Mouse (Mus musculus): Measurements from ENCODE around the gene Samd1. TPM values are rescaled to one million over a fixed set of nuclear protein-coding genes. Genes with fewer than 3 reads are reported as not detected.
A peak's percentile ranks its signal among the peaks of the same experiment; 100 is the strongest.

Gene Samd1
- total and polyA plus RNA-seq, 2 experiments from 2014 or later: 5.7 to 96.8 TPM

DNA sequence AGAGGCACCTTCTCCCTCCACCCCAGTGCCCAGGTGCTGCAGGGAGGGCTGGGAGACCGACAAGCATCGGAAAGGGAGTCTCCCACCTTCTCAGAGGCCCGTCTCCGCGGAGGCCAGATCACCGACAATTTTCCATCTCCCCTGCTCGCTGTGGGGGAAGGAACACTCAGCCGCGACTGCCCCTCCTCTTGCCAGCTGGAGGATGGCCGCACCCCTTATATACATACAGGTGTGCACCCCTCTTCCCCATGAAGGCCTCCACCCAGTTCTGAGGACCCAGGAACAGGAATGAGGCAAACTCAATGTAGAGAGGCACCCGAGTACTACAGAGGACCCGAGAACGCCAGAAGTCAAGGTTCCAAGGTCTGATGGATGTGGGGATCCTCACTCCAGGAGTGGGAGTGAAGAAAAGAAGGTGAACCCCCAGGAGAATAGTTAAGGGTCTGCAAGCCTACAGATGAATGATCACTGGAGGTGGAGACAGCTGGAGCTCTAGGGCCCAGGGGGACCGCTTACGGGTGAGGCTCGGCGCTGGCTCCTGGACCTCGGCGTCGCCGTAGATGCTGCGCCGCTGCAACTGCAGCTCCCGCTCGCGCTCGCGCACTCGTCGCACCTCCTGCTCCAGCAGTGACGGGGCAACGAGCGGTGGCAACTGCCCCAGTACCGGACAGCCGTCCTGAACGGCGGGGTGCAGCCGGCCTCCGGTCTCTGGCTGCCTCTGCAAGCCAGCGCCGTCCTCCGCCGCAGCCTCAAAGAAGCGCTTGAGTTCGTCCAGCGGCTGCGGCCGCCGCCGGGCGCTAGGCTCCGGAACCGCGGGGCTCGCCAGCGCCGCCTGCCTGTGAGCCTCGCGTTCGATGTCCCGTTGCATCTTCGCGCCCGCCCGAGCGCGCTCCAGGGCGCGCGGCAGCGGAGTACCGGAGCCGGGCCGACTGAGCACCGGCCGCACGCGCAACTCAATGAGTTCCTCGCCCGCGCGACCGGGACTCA is 13.4 kb downstream of the Samd1 start:
- Histone ChIP-seq H3K4me2 (ENCODE audit: low read depth, low read length) (peak overlapping the region; percentile 94), H3K27me3 (ENCODE audit: insufficient read depth, low read length) (peaks cover 24% of the 10 kb centered on the region), H3K9ac (replicated peaks; ENCODE audit: low read length) (peak overlapping the region; percentile 52), H3K4me1 (ENCODE audit: insufficient read depth, low read length) (peaks cover 17% of the 10 kb centered on the region), H3K9me3 (ENCODE audit: low read length) (no peaks in the 10 kb centered on the region), H3K4me3 (ENCODE audit: low read length) (peak overlapping the region; percentile 55), H3K36me3 (ENCODE audit: insufficient read depth, low read length) (no peaks in the 10 kb centered on the region), H3K27ac (no peak overlapping the region)
- DNase-seq (ENCODE audit: low spot score): peak; percentile 87
- TF ChIP-seq CTCF (IDR thresholded peaks at IDR 0.05; ENCODE audit: low read depth): peak; percentile 33; the same call in 1 of the 2 replicates
- ATAC-seq: peak; percentile 69; the same call in 1 of the 2 replicates
- WGBS: 3% methylated on average over 59 of the region's 83 CpGs

DNA sequence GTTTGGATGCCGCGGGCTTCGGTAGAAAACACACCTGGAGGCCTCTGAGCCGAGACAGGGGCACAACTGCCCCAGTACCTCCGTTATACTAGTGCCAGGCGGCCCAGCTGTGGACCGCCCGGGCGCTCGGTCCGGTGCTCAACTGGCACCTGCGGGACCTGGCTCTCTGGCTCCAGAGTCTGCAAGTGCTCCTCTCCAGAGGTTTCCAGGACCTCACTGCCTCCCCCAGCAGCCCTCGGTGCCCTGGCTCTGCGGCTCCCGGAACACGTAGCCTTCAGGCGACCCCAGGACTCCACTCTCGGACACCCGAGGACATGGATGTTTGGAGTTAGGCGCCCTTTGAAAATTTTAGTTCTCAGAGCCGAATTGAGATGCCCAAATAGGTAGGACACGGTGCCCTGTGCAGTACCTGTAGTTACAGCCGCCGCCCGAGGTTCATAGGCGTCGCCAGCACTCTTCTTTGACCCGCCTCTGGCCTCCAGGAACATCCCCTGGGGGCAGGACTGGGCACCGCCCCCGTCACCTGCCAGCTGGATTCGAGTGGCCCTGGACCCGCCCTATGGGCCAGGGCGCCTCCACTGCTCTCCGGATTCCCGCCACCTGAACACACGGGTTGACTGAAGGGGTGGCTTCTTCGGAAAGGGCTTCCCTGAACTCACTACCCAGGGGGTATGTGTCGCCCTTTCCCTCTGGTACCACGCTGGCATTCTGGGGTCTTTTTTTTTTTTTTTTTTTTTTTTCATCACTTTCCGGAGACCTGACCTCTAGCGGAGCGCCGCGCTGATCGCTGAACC is 14.4 kb downstream of the Samd1 start, which contains the start of gene 2210011C24Rik:
2210011C24Rik (minus strand) TSS at position 467 of the 794 bp plus-strand sequence.
- Histone ChIP-seq H3K9ac (replicated peaks; ENCODE audit: low read length) (peak within 1 kb of the TSS; percentile 52), H3K27me3 (ENCODE audit: insufficient read depth, low read length) (peaks cover 24% of the 10 kb centered on the region), H3K9me3 (ENCODE audit: low read length) (no peaks in the 10 kb centered on the region), H3K27ac (no peak within 1 kb of the TSS), H3K4me2 (ENCODE audit: low read depth, low read length) (peak within 1 kb of the TSS; percentile 94), H3K4me3 (ENCODE audit: low read length) (peak within 1 kb of the TSS; percentile 55), H3K36me3 (ENCODE audit: insufficient read depth, low read length) (no peaks in the 10 kb centered on the region), H3K4me1 (ENCODE audit: insufficient read depth, low read length) (peaks cover 17% of the 10 kb centered on the region)
- no peak for TF ChIP-seq CTCF (IDR thresholded peaks at IDR 0.05; ENCODE audit: low read depth)
- DNase-seq (ENCODE audit: low spot score): no peak
- peak; percentile 22; the same call in 1 of the 2 replicates for ATAC-seq
- WGBS: under 1% methylated on average over 45 of the region's 45 CpGs

- ATAC-seq (peak; percentile 54; the same call in 1 of the 2 replicates), DNase-seq (ENCODE audit: low spot score) (no peak)
- H3K27me3 ChIP-seq (ENCODE audit: insufficient read depth, low read length): peaks cover 24% of the 10 kb centered on the region
- TF ChIP-seq CTCF (IDR thresholded peaks at IDR 0.05; ENCODE audit: low read depth): no peak
- H3K4me3 ChIP-seq (ENCODE audit: low read length): peak overlapping the region; percentile 55
- no peaks in the 10 kb centered on the region for H3K36me3 ChIP-seq (ENCODE audit: insufficient read depth, low read length)
- no peak overlapping the region for H3K27ac ChIP-seq
- WGBS: 10% methylated on average over 35 of the region's 35 CpGs
- H3K4me2 ChIP-seq (ENCODE audit: low read depth, low read length): peak overlapping the region; percentile 94
- H3K9me3 ChIP-seq (ENCODE audit: low read length): no peaks in the 10 kb centered on the region
- 0 out of 2 replicates have a peak overlapping the region, but pooled peaks have one; percentile 10 for H3K9ac ChIP-seq (replicated peaks; ENCODE audit: low read length)
- peaks cover 17% of the 10 kb centered on the region for H3K4me1 ChIP-seq (ENCODE audit: insufficient read depth, low read length)
These were observed 15.2 kb downstream of the Samd1 start for GRCm38 (mm10) chr8:84012499-84013165.

DNA sequence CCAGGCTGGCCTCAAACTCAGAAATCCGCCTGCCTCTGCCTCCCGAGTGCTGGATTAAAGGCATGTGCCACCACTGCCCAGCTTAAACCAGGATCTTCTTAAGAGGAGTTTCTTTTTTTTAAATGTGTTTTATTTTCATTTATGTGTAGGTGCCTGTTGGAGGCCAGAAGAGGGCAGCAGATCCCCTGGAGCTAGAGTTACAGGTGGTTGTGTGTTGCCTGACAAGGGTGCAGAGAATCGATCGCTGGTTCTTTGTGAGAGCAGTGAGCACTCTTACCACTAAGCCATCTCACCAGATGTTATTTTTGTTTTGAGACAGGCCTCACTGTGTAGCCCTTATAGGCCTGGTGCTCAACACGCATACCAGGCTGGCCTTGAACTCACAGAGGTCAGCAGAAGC is 18.4 kb downstream of the Samd1 start:
- no peaks in the 10 kb centered on the region for H3K36me3 ChIP-seq (ENCODE audit: insufficient read depth, low read length)
- TF ChIP-seq CTCF (IDR thresholded peaks at IDR 0.05; ENCODE audit: low read depth): no peak
- 96% methylated on average over 5 of the region's 5 CpGs for WGBS
- peaks cover 14% of the 10 kb centered on the region for H3K4me1 ChIP-seq (ENCODE audit: insufficient read depth, low read length)
- H3K9me3 ChIP-seq (ENCODE audit: low read length): no peaks in the 10 kb centered on the region
- ATAC-seq (no peak), DNase-seq (ENCODE audit: low spot score) (no peak)
- H3K4me2 ChIP-seq (ENCODE audit: low read depth, low read length): no peak overlapping the region
- no peak overlapping the region for H3K9ac ChIP-seq (replicated peaks; ENCODE audit: low read length)
- peaks cover 17% of the 10 kb centered on the region for H3K27me3 ChIP-seq (ENCODE audit: insufficient read depth, low read length)
- no peak overlapping the region for H3K27ac ChIP-seq
- no peak overlapping the region for H3K4me3 ChIP-seq (ENCODE audit: low read length)

DNA sequence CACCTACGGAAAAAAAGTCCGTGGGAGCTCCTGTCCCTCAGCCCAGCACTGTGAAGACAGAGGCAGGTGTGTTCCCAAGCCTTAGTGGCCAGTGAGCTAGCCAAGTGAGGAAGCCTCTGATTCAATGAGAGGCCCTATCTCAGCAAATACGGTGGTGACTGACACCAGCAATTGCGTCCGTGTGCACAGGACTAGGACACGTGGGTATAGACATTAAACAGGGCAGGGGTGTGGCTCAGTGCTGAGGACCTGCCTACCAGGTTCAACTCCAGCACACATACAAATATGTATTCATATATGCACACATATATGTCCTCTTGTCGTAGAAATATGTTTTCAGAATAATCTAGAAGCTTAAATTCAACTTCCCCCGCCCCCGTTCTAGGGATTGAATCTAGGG is 22.3 kb downstream of the Samd1 start:
- no peak overlapping the region for H3K9ac ChIP-seq (replicated peaks; ENCODE audit: low read length)
- H3K4me1 ChIP-seq (ENCODE audit: insufficient read depth, low read length): no peaks in the 10 kb centered on the region
- ATAC-seq (no peak), DNase-seq (ENCODE audit: low spot score) (no peak)
- no peak overlapping the region for H3K4me3 ChIP-seq (ENCODE audit: low read length)
- H3K27me3 ChIP-seq (ENCODE audit: insufficient read depth, low read length): no peaks in the 10 kb centered on the region
- 85% methylated on average over 9 of the region's 9 CpGs for WGBS
- no peak for TF ChIP-seq CTCF (IDR thresholded peaks at IDR 0.05; ENCODE audit: low read depth)
- H3K36me3 ChIP-seq (ENCODE audit: insufficient read depth, low read length): no peaks in the 10 kb centered on the region
- H3K27ac ChIP-seq: no peak overlapping the region
- H3K9me3 ChIP-seq (ENCODE audit: low read length): no peaks in the 10 kb centered on the region
- no peak overlapping the region for H3K4me2 ChIP-seq (ENCODE audit: low read depth, low read length)

- Histone ChIP-seq H3K9ac (replicated peaks; ENCODE audit: low read length) (no peak within 1 kb of the TSS), H3K36me3 (ENCODE audit: insufficient read depth, low read length) (no peaks in the 10 kb centered on the region), H3K4me3 (ENCODE audit: low read length) (no peak within 1 kb of the TSS), H3K4me1 (ENCODE audit: insufficient read depth, low read length) (peaks cover 4% of the 10 kb centered on the region; the same call in 1 of the 2 replicates), H3K9me3 (ENCODE audit: low read length) (no peaks in the 10 kb centered on the region), H3K27ac (no peak within 1 kb of the TSS), H3K27me3 (ENCODE audit: insufficient read depth, low read length) (no peaks in the 10 kb centered on the region), H3K4me2 (ENCODE audit: low read depth, low read length) (no peak within 1 kb of the TSS)
- ATAC-seq (no peak), DNase-seq (ENCODE audit: low spot score) (no peak)
- WGBS: 8% methylated on average over 17 of the region's 18 CpGs
- TF ChIP-seq CTCF (IDR thresholded peaks at IDR 0.05; ENCODE audit: low read depth): no peak
These were observed 23.6 kb downstream of the Samd1 start, which contains the start of gene Palm3 for GRCm38 (mm10) chr8:84021096-84021495. Gene Palm3 (plus strand): TSS chr8:84021471.
